Mouse (Mus musculus) bone marrow macrophage, adult 2 months (primary cell): ENCODE measurements around the gene Atg10.

ENCODE experiments used
- CTCF ChIP-seq: IDR thresholded peaks from 2 replicates; pipeline ENCODE4 v1.5.1; 2012; ENCODE audit warnings: low read depth, mild to moderate bottlenecking, low read length, moderate library complexity
- POLR2A ChIP-seq: IDR thresholded peaks from 2 replicates; pipeline ENCODE4 v1.6.1; 2012; ENCODE audit warnings: mild to moderate bottlenecking, low read depth, low read length, borderline replicate concordance

DNA sequence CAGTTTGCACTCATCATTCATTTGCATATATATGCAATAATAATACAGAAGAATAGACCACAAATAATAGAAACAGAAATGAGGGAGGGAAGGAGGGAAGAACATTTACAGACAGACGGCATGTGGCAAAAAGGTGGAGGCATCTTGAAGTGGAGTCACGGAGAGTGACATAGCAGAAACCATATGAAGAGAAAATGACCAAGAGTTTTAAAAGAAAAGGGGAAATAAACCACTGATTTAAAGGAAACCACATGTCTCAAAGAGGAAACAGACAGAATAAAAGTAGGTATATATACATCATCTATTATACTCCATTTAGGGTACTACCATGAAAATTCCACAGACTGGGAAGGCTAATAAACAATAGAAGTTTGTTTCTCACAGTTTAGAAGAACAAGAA, 239.7 kb downstream of the Atg10 start:
- TF ChIP-seq CTCF, result no peak
- TF ChIP-seq POLR2A, result no peak
